Mouse (Mus musculus) embryonic facial prominence, embryonic 12.5 days (tissue): Measurements from ENCODE around the gene Plcl2. TPM values are rescaled to one million over a fixed set of nuclear protein-coding genes. Genes with fewer than 3 reads are reported as not detected.
"Not testable (repeated sequence)": the region's sequence is repeated elsewhere in the genome, so short reads cannot be mapped to it uniquely, and the experiment has no call there.

Source experiments
- ATAC-seq: fragments of 200-750 bp; cut with Nextera tagmentation; 2 replicates; pipeline ENCODE4 v1.8.0; 2017; ENCODE audit not compliant: insufficient number of reproducible peaks, insufficient read depth, low FRiP score, low TSS enrichment
- H3K27ac ChIP-seq: fragments of 300-500 bp; sonication (generic); 2 replicates; pipeline ENCODE4 v1.5.1; 2016; ENCODE audit warnings: mild to moderate bottlenecking
- H3K27me3 ChIP-seq: fragments of 300-500 bp; sonication (generic); 2 replicates; pipeline ENCODE4 v1.6.1; 2016; ENCODE audit warnings: mild to moderate bottlenecking, moderate library complexity
- H3K36me3 ChIP-seq: fragments of 300-500 bp; sonication (generic); 2 replicates; pipeline ENCODE4 v1.6.1; 2016; ENCODE audit warnings: mild to moderate bottlenecking
- H3K4me1 ChIP-seq: fragments of 300-500 bp; sonication (generic); 2 replicates; pipeline ENCODE4 v1.6.1; 2016
- H3K4me2 ChIP-seq: fragments of 300-500 bp; sonication (generic); replicated peaks from 2 replicates; pipeline ENCODE4 v1.6.1; 2016; ENCODE audit warnings: mild to moderate bottlenecking, moderate library complexity
- H3K4me3 ChIP-seq: fragments of 300-500 bp; sonication (generic); 2 replicates; pipeline ENCODE4 v1.5.1; 2016; ENCODE audit warnings: mild to moderate bottlenecking
- H3K9ac ChIP-seq: fragments of 300-500 bp; sonication (generic); 2 replicates; pipeline ENCODE4 v1.6.1; 2016; ENCODE audit warnings: mild to moderate bottlenecking, moderate library complexity
- H3K9me3 ChIP-seq: fragments of 300-500 bp; sonication (generic); 2 replicates; pipeline ENCODE4 v1.6.1; 2016; ENCODE audit warnings: mild to moderate bottlenecking, moderate library complexity
- WGBS: fragments of 180-500 bp; shearing (Covaris S2); methylation state at CpG from one replicate; pipeline ENCODE4 v1.1.7; 2016; 5-methylcytosine and 5-hydroxymethylcytosine counted together
- polyA plus RNA-seq: library from polyadenylated mRNA; unstranded; fragments of >200 nt; fragmentation: Nextera tagmentation; extraction: Ambion mirVana; gene quantifications from 2 replicates; pipeline ENCODE4 v1.2.1, GENCODE M21; 2016

The Plcl2 gene
- polyA plus RNA-seq, 1 experiment from 2014 or later: 5.9 TPM

DNA sequence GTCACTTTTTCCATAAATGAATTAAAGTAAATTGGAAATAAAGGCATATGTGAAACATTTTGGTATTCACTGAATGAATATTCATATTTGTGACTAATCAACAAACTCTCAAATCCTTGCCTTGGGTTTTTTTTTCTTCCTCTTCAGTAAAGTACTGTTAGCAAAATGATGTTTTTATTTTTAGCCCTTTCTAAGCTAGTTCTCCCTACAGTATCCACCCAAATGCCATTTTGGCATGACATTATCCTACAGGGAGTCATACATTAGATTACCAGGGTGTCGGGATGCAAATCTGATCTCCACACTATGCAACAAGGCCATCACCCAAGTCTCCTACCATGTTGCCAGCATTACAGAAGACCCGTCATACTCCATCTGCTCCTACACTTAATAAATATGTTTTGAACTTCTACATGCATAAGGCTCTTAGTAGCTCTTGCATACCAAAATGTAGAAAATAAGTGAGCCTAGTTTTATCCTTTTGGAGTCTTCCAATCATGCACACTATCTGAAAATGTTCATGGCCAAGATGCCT, 131.9 kb downstream of the Plcl2 start:
- WGBS: 96% methylated on average over 2 of the region's 2 CpGs

DNA sequence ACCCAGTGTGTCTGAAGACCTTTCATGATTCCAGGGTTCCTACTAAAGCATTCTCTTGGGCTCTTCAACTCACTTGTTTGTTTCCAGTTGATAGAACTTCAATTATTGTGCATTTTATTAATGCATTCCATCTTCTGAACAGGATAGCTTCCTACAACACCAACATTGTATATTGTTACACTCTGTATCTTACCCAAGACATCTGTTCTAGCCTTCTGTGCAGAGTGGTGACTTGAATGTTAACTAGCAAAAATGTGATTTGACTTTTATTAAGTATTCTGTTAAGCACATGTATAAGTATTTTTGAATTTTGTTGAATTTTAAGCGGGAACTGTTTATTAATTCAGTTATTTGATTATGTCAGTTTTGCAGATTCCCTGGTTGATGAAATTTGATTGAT, 132.7 kb downstream of the Plcl2 start:
- WGBS: 93% methylated on average over 1 of the region's 1 CpGs
- no peak for ATAC-seq
- no peaks in the 10 kb centered on the region for H3K9me3 ChIP-seq
- no peak overlapping the region for H3K4me3 ChIP-seq
- no peak overlapping the region for H3K27ac ChIP-seq
- H3K27me3 ChIP-seq: no peaks in the 10 kb centered on the region
- no peak overlapping the region for H3K9ac ChIP-seq
- no peak overlapping the region for H3K4me2 ChIP-seq
- peaks cover 4% of the 10 kb centered on the region for H3K4me1 ChIP-seq
- no peaks in the 10 kb centered on the region for H3K36me3 ChIP-seq

More for the DNA sequence above, 131.9 kb downstream of the Plcl2 start:
- Histone ChIP-seq H3K9me3 (no peaks in the 10 kb centered on the region), H3K9ac (no peak overlapping the region), H3K4me3 (no peak overlapping the region), H3K4me1 (peaks cover 4% of the 10 kb centered on the region), H3K36me3 (no peaks in the 10 kb centered on the region), H3K27me3 (no peaks in the 10 kb centered on the region), H3K27ac (no peak overlapping the region), H3K4me2 (no peak overlapping the region)
- no peak for ATAC-seq

DNA sequence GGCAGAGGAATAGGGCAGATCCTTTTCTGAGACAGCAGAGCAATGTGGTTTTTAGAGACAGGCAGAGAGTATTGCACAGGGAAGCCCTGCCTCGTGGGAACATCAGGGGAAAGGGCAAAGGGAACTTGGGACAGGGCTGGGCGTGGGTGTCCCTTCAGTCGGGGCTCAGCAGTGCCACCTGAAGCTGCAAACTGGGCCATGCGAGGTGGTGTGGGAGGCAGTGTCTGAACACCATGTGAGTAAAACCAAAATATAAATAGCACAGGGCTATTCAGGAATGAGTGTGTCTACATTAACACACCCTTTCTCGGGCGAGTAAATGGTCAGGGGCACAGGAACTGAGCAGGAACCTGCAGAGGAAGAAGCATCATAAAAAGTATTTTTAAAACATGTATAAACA, 134.2 kb downstream of the Plcl2 start:
- Histone ChIP-seq H3K4me3 (no peak overlapping the region), H3K36me3 (no peaks in the 10 kb centered on the region), H3K27ac (no peak overlapping the region), H3K27me3 (no peaks in the 10 kb centered on the region), H3K9ac (no peak overlapping the region), H3K4me1 (peaks cover 4% of the 10 kb centered on the region), H3K9me3 (peaks cover 4% of the 10 kb centered on the region; the same call in 1 of the 2 replicates), H3K4me2 (no peak overlapping the region)
- no peak for ATAC-seq
- 67% methylated on average over 6 of the region's 6 CpGs for WGBS

DNA sequence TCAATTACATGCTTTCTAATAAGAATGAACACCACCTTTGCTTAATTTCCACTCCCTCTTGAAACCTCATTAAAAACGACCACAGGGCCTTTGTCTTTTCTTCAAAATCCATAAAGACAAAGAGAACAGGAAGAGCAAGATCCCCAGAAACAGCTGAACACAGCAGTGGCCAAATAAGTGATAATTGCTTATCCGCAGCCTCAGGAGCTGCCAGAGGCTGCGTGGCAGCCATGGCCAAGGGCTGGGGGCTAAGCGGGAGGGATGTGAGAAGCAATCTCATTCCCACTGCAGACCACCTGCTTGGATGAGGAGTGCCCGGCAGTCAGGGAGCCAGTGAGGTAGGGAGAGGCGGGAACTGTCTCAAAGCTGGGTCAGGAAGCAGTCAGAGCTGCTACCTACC, 134.8 kb downstream of the Plcl2 start:
- Histone ChIP-seq H3K36me3 (no peaks in the 10 kb centered on the region), H3K9me3 (peaks cover 4% of the 10 kb centered on the region; the same call in 1 of the 2 replicates), H3K4me1 (peaks cover 4% of the 10 kb centered on the region), H3K9ac (no peak overlapping the region), H3K4me3 (no peak overlapping the region), H3K27ac (no peak overlapping the region), H3K27me3 (no peaks in the 10 kb centered on the region), H3K4me2 (no peak overlapping the region)
- WGBS: 18% methylated on average over 6 of the region's 6 CpGs
- no peak for ATAC-seq

DNA sequence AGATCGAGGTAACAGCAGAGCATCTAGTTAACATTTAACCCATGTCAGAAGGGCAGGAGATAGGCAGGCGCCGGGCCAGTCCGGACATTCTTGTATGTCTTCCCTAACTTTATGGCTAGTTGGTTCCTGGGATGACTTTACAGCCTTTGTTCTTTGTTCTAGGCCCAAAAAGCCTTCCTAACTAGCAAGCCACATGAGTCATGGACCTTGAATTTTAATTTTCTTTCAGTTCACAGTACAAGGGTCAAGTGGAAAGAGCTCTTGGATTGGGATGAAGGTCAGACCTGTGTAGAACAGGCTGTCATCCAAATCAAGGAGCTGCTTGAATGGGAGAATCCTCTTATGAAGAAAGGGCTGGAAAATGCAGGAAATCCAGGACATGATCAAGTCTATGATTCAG, 138.9 kb downstream of the Plcl2 start:
- 94% methylated on average over 4 of the region's 4 CpGs for WGBS
- ATAC-seq: not testable (repeated sequence)

GRCm38 (mm10) chr17:50648757-50649419, 139.7 kb downstream of the Plcl2 start:
- no peak for ATAC-seq
- Histone ChIP-seq H3K27ac (no peak overlapping the region), H3K9ac (no peak overlapping the region), H3K9me3 (peaks cover 4% of the 10 kb centered on the region; the same call in 1 of the 2 replicates), H3K4me3 (no peak overlapping the region), H3K27me3 (no peaks in the 10 kb centered on the region), H3K4me2 (no peak overlapping the region), H3K4me1 (no peaks in the 10 kb centered on the region), H3K36me3 (no peaks in the 10 kb centered on the region)
- WGBS: 89% methylated on average over 6 of the region's 6 CpGs

More for the DNA sequence above, 138.9 kb downstream of the Plcl2 start:
- not testable (repeated sequence) for H3K9ac ChIP-seq, H3K27ac ChIP-seq, H3K36me3 ChIP-seq, H3K4me2 ChIP-seq, H3K9me3 ChIP-seq, H3K4me1 ChIP-seq, H3K27me3 ChIP-seq, H3K4me3 ChIP-seq

DNA sequence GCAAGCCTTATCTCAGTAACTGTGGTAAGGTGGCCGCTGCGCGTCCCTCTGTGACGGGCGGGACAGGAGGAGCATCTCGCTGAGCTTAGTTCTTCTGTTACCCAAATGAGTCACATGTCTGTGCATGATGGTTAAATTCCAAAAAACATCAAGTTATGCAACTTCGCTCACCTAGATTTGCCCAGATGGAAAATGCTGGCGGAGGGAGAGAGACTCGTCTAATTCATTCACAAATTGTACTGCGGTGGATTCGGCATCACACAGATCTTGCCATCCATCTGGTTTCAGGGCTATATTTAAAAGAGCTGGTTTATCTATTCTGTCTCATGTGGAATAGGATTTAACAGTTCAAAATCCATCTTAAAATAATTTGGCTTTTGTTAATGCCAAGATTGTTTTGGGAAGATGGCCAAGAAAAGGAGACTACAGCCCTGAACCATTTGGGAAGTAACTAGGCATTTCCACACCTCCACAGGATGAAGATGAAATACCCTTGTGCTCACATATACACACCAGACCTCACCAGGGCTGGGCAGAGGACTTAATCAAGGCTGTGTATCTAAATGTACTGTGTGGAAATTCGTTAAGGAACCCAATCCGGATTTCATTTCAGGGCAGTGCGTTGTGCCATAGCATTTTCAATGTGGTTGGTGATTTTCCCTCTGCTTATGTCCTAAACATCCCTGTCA, 141.5 kb downstream of the Plcl2 start:
- WGBS: 93% methylated on average over 14 of the region's 14 CpGs

DNA sequence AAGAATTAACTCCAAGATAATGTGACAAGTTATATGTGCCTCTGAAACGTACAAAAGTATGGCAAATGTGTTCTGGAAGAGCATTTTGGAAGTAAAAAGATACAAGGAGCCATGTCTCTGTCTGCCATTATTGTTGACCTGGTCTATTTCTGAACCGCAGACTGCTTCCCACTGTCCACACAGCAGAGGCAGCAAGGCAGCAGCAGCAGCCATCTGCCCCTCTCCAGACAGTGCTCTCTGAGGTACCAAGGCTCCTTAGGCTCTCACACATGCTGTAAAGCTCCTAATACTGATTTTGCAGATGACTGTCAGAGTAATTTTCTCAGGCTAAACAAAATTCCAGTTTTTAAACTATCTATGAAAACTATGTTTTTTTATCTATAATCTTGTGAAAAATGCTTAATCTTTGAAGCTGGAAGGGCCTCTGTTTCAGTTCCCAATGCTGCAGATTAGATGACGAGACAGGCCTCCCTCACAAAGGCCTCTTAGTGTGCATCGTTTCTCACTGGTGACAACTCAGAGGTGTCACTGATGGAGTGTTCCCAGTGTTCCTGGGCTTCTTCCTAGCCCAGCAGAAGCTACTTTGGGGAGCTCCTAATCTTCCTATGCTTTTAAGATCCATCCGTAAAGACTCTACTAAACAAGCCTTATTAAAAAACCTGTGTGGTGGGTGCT, 145.7 kb downstream of the Plcl2 start:
- no peaks in the 10 kb centered on the region for H3K4me1 ChIP-seq
- H3K4me3 ChIP-seq: no peak overlapping the region
- H3K36me3 ChIP-seq: no peaks in the 10 kb centered on the region
- H3K27me3 ChIP-seq: no peaks in the 10 kb centered on the region
- no peaks in the 10 kb centered on the region for H3K9me3 ChIP-seq
- ATAC-seq: no peak
- H3K27ac ChIP-seq: no peak overlapping the region
- H3K4me2 ChIP-seq: no peak overlapping the region
- WGBS: 77% methylated on average over 5 of the region's 5 CpGs
- H3K9ac ChIP-seq: no peak overlapping the region

More for the DNA sequence above, 141.5 kb downstream of the Plcl2 start:
- H3K27me3 ChIP-seq: no peaks in the 10 kb centered on the region
- no peaks in the 10 kb centered on the region for H3K36me3 ChIP-seq
- no peaks in the 10 kb centered on the region for H3K4me1 ChIP-seq
- no peak overlapping the region for H3K4me3 ChIP-seq
- no peak overlapping the region for H3K4me2 ChIP-seq
- H3K9me3 ChIP-seq: peaks cover 4% of the 10 kb centered on the region; the same call in 1 of the 2 replicates
- H3K9ac ChIP-seq: no peak overlapping the region
- no peak for ATAC-seq
- H3K27ac ChIP-seq: no peak overlapping the region

GRCm38 (mm10) chr17:50655416-50655776, 146.2 kb downstream of the Plcl2 start:
- H3K4me3 ChIP-seq: no peak overlapping the region
- no peaks in the 10 kb centered on the region for H3K9me3 ChIP-seq
- no peak overlapping the region for H3K9ac ChIP-seq
- 57% methylated on average over 4 of the region's 4 CpGs for WGBS
- no peaks in the 10 kb centered on the region for H3K36me3 ChIP-seq
- H3K4me2 ChIP-seq: no peak overlapping the region
- H3K27ac ChIP-seq: no peak overlapping the region
- no peak for ATAC-seq
- H3K27me3 ChIP-seq: no peaks in the 10 kb centered on the region
- H3K4me1 ChIP-seq: no peaks in the 10 kb centered on the region

DNA sequence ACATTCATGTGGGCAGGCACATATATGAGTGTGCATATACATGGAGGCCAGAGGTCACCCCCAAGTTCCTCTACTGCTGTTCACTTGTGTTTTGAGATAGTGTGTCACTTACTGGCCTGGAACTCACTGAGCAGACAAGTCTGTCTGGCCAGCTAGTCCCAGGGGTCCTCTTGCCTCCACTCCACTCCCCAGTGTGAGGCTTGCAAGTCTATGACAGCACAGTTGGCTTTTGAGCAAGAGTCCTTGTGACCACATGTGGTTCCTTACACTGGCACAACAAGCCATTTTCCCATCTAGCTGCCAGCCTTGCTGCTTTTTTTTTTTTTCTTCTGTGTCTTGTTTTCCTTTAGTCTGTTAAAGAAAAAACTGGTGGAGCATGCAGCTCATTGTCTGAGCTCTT, 148.1 kb downstream of the Plcl2 start:
- Histone ChIP-seq H3K4me3 (no peak overlapping the region), H3K9ac (no peak overlapping the region), H3K27me3 (no peaks in the 10 kb centered on the region), H3K4me1 (no peaks in the 10 kb centered on the region), H3K27ac (no peak overlapping the region), H3K4me2 (no peak overlapping the region), H3K9me3 (no peaks in the 10 kb centered on the region), H3K36me3 (no peaks in the 10 kb centered on the region)
- no peak for ATAC-seq

DNA sequence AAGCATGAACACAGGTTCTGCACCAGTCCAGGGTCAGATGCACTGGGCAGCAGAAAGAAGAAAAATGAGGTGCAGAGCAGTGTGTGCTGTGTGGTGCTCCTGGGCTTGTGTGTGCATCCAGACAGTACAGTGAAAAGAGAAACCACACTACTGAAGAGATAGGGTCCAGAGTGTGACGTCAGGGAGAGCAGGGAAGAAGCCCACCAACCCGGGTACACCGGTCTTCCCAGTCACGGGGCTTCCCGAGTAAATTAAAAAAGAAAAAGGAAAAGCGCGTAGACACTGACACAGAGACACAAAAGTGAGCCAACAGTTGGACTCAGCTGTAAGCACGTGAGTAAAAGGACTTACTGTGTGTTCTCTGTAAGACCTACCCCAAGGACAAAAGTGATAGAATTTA, 149.7 kb downstream of the Plcl2 start:
- Histone ChIP-seq H3K4me3 (no peak overlapping the region), H3K4me2 (no peak overlapping the region), H3K36me3 (no peaks in the 10 kb centered on the region), H3K27me3 (no peaks in the 10 kb centered on the region), H3K27ac (no peak overlapping the region), H3K4me1 (no peaks in the 10 kb centered on the region), H3K9me3 (no peaks in the 10 kb centered on the region), H3K9ac (no peak overlapping the region)
- 88% methylated on average over 8 of the region's 8 CpGs for WGBS
- no peak for ATAC-seq

GRCm38 (mm10) chr17:50667596-50667995, 158.4 kb downstream of the Plcl2 start:
- WGBS: 93% methylated on average over 9 of the region's 9 CpGs
- 0 out of 2 replicates have a peak, but pooled peaks cover 3% of the 10 kb centered on the region for H3K9me3 ChIP-seq
- no peak for ATAC-seq

More at GRCm38 (mm10) chr17:50667596-50667995, 158.4 kb downstream of the Plcl2 start:
- no peak overlapping the region for H3K9ac ChIP-seq
- no peak overlapping the region for H3K27ac ChIP-seq
- H3K27me3 ChIP-seq: no peaks in the 10 kb centered on the region
- H3K4me2 ChIP-seq: no peak overlapping the region
- H3K36me3 ChIP-seq: no peaks in the 10 kb centered on the region
- no peaks in the 10 kb centered on the region for H3K4me1 ChIP-seq
- H3K4me3 ChIP-seq: no peak overlapping the region
